Mouse (Mus musculus): ENCODE measurements at regions not wholly inside any gene's neighbourhood (a gene's known extent, or its start where the extent isn't known, plus 50 kb on each side); places are given as distances from the start of the nearest gene placed in this dataset.
"Not testable (repeated sequence)": the region's sequence is repeated elsewhere in the genome, so short reads cannot be mapped to it uniquely, and the experiment has no call there.

- TF ChIP-seq CTCF (IDR thresholded peaks at IDR 0.05); EP300 (IDR thresholded peaks at IDR 0.05; ENCODE audit: insufficient read depth, low read depth, low read length); POLR2A (IDR thresholded peaks at IDR 0.05; ENCODE audit: insufficient read depth, low read depth, low read length): not testable (repeated sequence)
Measured at GRCm38 (mm10) chr5:76081379-76081778, 58.7 kb upstream of the Srd5a3 start.

All from heart, adult 2 months (tissue).